Comparison of ENCODE assay signal across 8 mouse cellular contexts in genomic region chr10:120417488-120418118, GRCm38 (mm10). TPM values are rescaled to one million over a fixed set of nuclear protein-coding genes. Genes with fewer than 3 reads are reported as not detected.
DNase-seq lines count a peak whose midpoint lies in the region; ATAC-seq lines count a peak whose summit lies in the region.

No protein-coding gene starts in this region.

- WGBS in forebrain, embryonic 11.5 days = 3% methylated on average over 7 of the region's 7 CpGs
- WGBS in midbrain, embryonic 15.5 days = 3% methylated on average over 7 of the region's 7 CpGs

- no peaks in the 10 kb centered on the region for H3K27me3 ChIP-seq in forebrain, embryonic 11.5 days (ENCODE audit: control insufficient read depth, insufficient read depth, low read length)
- H3K27me3 ChIP-seq in midbrain, embryonic 15.5 days (replicated peaks) = no peaks in the 10 kb centered on the region

- peak overlapping the region; percentile 38; the same call in 1 of the 2 replicates for H3K9ac ChIP-seq in forebrain, embryonic 11.5 days (ENCODE audit: low read length)
- H3K9ac ChIP-seq in midbrain, embryonic 15.5 days = no peak overlapping the region

- H3K9me3 ChIP-seq in forebrain, embryonic 11.5 days (ENCODE audit: control insufficient read depth, low read length) = no peaks in the 10 kb centered on the region
- no peaks in the 10 kb centered on the region for H3K9me3 ChIP-seq in midbrain, embryonic 15.5 days

- peak overlapping the region; percentile 93 for H3K27ac ChIP-seq in forebrain, embryonic 11.5 days (ENCODE audit: low read depth, low read length)
- peak overlapping the region; percentile 53 for H3K27ac ChIP-seq in midbrain, embryonic 15.5 days

- peak; percentile 79 for ATAC-seq in forebrain, embryonic 11.5 days (replicated peaks; ENCODE audit: low FRiP score)
- peak; percentile 80 for ATAC-seq in midbrain, embryonic 15.5 days (replicated peaks)

- DNase-seq in adrenal gland, postnatal 14 days = peak; percentile 38
- no peak for DNase-seq in adrenal gland, postnatal 25 days
- DNase-seq in forebrain, embryonic 11.5 days (ENCODE audit: low spot score) = peak; percentile 79
- peak; percentile 77 for DNase-seq in kidney, postnatal 10 days
- no peak for DNase-seq in cerebellum, adult 8-10 months
- no peak for DNase-seq in layer of hippocampus, adult 9-11 months
- DNase-seq in left cerebral cortex, postnatal 10 days (ENCODE audit: extremely low spot score in 1 of 2, low spot score in 2 of 2) = no peak

- intact Hi-C loops in left cerebral cortex, postnatal 10 days (cut with DNase I) = no loop called here

- 0 out of 2 replicates have a peak overlapping the region, but pooled peaks have one; percentile 1 for H3K4me3 ChIP-seq in forebrain, embryonic 11.5 days (ENCODE audit: low read depth, low read length)
- H3K4me3 ChIP-seq in midbrain, embryonic 15.5 days = no peak overlapping the region

- peak overlapping the region; percentile 41 for H3K4me2 ChIP-seq in forebrain, embryonic 11.5 days (ENCODE audit: low read depth, low read length, severe bottlenecking)
- H3K4me2 ChIP-seq in midbrain, embryonic 15.5 days = peak overlapping the region; percentile 21; the same call in 1 of the 2 replicates

- H3K4me1 ChIP-seq in forebrain, embryonic 11.5 days (replicated peaks; ENCODE audit: control insufficient read depth, insufficient read depth, low read length) = peaks cover 41% of the 10 kb centered on the region
- H3K4me1 ChIP-seq in midbrain, embryonic 15.5 days = peaks cover 31% of the 10 kb centered on the region

- H3K36me3 ChIP-seq in forebrain, embryonic 11.5 days (ENCODE audit: control insufficient read depth, insufficient read depth, low read length) = peaks cover 6% of the 10 kb centered on the region
- H3K36me3 ChIP-seq in midbrain, embryonic 15.5 days (replicated peaks) = no peaks in the 10 kb centered on the region

RNA-seq across cellular contexts. Expression of gene Hmga2, which starts 58.7 kb away (rescaled TPM):
- total RNA-seq in adrenal gland, postnatal 14 days (2021) = 6.5 and 6.9 TPM in 2 replicates
- 5.7 and 9.4 TPM in 2 replicates for total RNA-seq in adrenal gland, postnatal 25 days (2021)
- 84.3 and 91.9 TPM in 2 replicates for polyA plus RNA-seq in forebrain, embryonic 11.5 days (2014; fragmentation: Nextera tagmentation; extraction: Ambion mirVana)
- 1.0 and 1.1 TPM in 2 replicates for polyA plus RNA-seq in midbrain, embryonic 15.5 days (2015; fragmentation: Nextera tagmentation; extraction: Ambion mirVana)
- total RNA-seq in left cerebral cortex, postnatal 10 days (2021) = under 1 TPM; 0.09 to 0.12 TPM

Comparison
In these comparisons a context has a peak if more than half of its experiments do, and no peak if none do; other contexts are left out.
1. DNase-seq: peak in adrenal gland, postnatal 14 days (single experiment), forebrain, embryonic 11.5 days (single experiment) and kidney, postnatal 10 days (single experiment); none in adrenal gland, postnatal 25 days (single experiment), cerebellum, adult 8-10 months (single experiment), layer of hippocampus, adult 9-11 months (single experiment) and left cerebral cortex, postnatal 10 days (0 of 2).